Mouse (Mus musculus): ENCODE measurements at regions not wholly inside any gene's neighbourhood (a gene's known extent, or its start where the extent isn't known, plus 50 kb on each side); places are given as distances from the start of the nearest gene placed in this dataset.

DNA sequence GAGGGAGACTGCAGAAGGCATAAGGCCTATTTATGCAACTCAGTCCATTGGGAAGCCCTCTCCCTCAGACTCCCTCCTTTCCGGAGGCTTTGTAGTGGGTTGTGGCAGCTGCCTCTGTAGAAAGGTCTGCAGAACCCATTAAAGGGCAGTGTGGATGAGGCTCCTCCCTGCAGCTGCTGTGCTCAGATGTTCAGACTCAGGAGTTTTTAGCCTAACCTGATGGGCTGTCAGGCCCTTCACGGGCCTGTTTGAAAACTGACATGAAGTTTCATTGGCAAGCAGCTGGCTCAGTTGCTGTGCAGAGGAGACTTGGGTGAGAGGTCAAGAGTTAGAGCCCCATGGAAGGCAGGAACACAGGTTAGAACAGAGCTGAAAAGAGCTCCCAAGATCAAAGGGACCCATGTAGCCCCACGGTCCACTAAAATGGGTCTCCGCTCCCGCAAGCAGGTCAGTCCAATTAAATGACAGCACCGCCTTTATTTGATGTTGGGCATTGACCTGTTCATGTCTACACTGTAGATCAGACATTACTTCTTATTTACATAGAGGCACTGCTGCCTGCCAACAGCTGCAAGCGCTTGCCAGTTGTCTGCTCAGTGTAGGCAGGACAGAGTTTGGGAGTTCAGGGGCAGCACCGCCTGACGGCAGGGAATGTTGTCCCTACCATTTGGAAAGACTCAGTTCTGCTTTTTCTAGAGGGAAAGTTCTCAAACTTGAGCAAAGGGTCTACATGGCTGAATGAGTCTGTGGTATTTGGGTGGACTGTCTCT is 53.8 kb upstream of the Usp46 start:
- intact Hi-C loops (cut with DNase I) = no loop called here
- DNase-seq (ENCODE audit: low spot score in 2 of 2) = no peak

DNA sequence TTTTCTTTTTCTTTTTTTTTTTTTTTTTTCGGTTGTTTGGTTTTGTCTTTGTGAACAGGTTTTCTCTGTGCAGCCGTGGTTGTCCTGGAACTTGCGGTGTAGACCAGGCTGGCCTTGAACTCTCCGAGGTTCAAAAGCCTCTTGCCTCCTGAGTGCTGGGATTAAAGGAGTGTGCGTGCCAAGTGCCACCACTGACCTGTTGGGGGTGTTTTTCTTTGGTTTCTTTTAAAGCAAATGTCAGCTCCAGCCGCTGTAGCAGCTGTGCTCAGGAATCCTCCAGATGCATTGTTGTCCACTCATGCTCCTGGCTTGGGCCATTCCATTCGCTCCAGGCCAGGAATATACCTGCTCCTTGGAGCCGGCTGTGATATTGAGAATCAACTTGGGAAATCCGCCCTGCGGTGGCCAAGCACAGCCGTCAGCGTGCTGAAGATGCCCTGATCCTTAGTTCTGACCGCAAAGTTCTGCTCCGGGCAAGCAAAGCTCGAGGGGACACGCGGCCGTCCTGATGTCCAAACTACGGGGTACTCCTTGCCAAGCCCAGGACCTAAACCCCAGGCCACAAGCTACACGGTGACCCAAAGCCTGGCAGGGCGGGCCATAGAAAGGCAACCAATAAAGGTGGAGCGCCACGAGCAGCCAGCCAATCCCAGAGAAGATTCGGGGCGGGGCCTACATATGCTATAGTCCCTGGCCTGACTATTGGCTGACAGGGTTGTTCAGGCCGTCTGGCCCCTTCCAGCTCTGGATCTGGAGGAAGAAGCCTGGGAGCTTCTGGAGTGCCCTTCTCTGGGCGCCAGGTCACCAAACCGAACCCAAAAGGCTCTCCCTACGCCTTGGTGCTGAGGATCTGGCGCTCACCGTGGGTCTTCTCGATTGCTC is 58.0 kb upstream of the Usp46 start:
- DNase-seq (ENCODE audit: low spot score in 2 of 2) = peak; percentile 39 to 65
- intact Hi-C loops (cut with DNase I) = no loop called here

DNA sequence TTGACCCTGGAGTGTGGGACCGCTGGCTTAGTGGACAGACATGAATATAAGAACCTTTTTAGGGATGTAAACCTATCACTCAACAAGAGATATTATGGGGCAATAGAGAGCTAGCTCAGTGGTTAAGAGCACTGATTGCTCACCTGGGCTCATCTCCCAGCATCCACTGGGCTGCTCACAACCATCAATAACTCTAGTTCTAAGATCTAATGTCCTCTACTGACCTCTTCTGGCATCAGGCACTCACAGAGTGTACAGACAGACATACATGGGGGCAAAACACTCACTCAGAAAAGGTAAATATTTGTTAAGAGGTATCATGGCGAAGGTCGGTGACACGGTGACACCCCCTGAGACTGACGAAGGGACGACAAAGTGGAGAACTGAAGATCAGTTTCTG is 59.3 kb upstream of the Usp46 start:
- intact Hi-C loops (cut with DNase I) = no loop called here
- DNase-seq (ENCODE audit: low spot score in 2 of 2) = no peak

DNA sequence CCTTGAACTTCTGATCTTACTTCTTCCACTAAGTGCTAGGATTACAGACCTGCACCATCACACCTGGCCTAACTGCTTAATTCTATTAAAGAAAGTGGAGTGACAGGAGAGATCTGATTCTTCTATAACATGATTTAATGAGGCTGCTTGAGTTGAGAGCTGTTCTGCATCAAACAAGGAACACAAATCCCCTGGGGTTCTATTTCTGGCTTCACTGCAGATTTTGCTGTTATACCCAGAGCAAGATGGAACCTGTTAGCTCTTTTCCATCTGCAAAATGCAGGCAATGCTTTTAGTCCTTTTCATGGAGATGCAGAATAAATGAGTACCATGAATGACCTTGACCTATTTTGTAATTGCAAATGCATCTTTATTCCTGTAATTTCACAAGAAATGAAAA is 61.4 kb upstream of the Usp46 start:
- intact Hi-C loops (cut with DNase I) = no loop called here
- DNase-seq (ENCODE audit: low spot score in 2 of 2) = peak; percentile 20 to 40

DNA sequence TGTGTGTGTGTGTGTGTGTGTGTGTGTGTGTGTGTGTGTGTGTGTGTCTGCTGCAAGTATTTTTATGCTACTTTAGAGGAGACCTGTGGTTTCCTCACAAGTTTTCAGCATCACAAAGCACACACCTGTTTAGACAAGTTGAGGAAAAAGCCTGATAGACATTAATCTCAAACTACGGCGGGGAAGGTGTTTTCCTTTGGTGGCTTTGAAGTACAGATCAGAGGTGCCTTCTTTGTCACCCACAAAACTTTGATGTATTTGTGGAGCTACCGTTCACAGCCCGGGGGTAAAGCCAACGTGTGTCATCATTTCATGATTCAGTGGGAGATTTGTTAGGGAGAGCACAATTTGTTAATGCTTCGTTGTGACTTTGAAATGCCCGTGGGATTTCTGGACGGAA is 62.4 kb upstream of the Rasl11b start:
- intact Hi-C loops (cut with DNase I) = no loop called here
- no peak for DNase-seq (ENCODE audit: low spot score in 2 of 2)

DNA sequence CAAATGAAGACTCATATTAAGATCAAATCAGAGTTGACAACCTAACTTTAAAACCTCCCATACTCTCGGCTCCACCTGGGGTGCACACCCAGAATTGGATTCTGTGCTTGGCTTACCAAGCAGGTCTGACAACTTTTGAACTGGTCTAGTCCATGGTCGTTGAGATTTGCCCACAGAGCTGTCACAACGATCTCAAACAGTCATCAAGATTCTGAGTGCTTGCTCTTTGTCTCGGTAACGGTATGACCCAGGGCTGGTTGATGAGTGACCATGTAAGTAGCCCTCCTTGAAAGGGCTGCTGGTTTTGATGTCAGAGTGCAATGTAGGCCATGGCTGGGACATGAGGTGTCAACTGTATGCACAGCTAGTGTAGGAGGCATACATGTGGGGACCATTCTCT is 58.7 kb upstream of the Rasl11b start:
- intact Hi-C loops (cut with DNase I) = no loop called here
- DNase-seq (ENCODE audit: low spot score in 2 of 2) = no peak

DNA sequence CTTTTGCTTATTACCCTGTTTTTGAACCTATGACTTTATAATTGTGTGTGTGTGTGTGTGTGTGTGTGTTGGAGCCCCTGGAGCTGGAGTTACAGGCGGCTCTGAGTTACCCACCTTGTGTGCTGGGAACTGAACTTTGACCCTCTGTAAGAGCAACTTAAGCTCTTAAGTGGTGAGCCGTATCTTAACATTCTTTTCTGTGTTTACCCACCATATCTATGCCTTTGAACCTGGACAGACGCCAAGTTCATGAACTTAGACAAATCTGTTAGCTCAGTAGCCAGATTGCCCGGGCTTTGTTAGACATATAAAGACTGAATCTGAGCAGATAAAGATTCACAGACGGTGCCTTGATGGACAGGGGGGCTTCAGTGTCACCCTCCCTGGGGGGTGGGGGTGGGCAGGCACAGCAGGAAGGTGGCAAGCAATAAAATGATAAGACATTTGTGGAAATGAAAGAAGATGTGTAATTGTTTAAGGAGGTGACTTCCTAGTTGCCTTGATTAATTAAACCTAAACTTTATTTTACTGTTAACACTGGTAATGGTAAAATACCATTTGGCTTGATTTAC is 58.1 kb upstream of the Rasl11b start:
- DNase-seq (ENCODE audit: low spot score in 2 of 2) = no peak
- intact Hi-C loops (cut with DNase I) = no loop called here

DNA sequence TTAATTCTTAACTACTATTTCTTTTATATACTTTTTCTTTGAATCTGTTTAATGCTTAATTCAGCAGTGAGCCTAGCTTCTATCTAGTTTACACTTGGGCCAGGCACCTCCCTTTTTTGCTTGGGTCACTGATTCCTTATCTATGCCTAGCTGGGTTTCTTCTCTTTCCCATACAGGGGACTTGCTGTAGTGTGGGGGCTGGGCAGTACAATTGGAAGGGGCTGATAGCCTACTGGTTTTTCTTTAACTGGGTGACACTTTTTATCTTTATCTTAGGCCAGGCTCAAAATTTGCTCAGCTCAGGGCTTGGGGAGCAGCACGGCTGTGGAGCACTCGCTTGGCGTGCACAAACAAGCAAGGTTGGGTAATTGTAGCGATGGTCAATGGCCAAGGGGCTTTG is 51.1 kb upstream of the Rasl11b start:
- no peak for DNase-seq (ENCODE audit: low spot score in 2 of 2)
- intact Hi-C loops (cut with DNase I) = no loop called here

DNA sequence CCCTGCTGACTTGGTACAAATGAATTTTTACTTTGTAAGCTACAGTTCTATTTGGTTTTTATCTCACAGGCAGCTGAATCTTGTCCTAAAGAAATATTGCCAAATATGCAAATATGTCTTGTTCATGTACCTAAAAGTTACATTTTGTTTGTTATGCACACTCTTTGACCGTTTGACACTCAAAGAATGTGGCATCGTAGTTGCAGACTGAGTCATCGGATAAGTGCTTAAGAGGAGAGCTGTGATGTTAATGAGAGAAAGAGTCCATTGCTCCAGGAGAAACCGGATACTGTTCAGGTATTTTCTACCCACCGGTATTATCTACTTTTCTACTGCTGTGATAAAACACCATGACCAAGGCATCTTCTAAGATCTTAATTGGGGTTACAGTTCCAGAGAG is 50.3 kb upstream of the Rasl11b start:
- intact Hi-C loops (cut with DNase I) = no loop called here
- DNase-seq (ENCODE audit: low spot score in 2 of 2) = no peak

All from left cerebral cortex, postnatal 14 days (tissue).